Mouse (Mus musculus) myocyte (in vitro differentiated cells): Measurements from ENCODE around the gene Slc41a3. TPM values are rescaled to one million over a fixed set of nuclear protein-coding genes. Genes with fewer than 3 reads are reported as not detected.
"Not testable (repeated sequence)": the region's sequence is repeated elsewhere in the genome, so short reads cannot be mapped to it uniquely, and the experiment has no call there.

Source experiments
- H3K27me3 ChIP-seq: one replicate; pipeline ENCODE4 v1.6.1; 2011; ENCODE audit not compliant: control insufficient read depth, insufficient read depth, insufficient read length
- H3K36me3 ChIP-seq: one replicate; pipeline ENCODE4 v1.6.1; 2011; ENCODE audit not compliant: control insufficient read depth, insufficient read depth
- H3K4me2 ChIP-seq: one replicate; pipeline ENCODE4 v1.6.1; 2011; ENCODE audit warnings: low read depth, control low read depth
- H3K4me3 ChIP-seq: one replicate; pipeline ENCODE4 v1.5.1; 2011; ENCODE audit warnings: mild to moderate bottlenecking, control low read depth, moderate library complexity
- H3K79me2 ChIP-seq: one replicate; pipeline ENCODE4 v1.6.1; 2011; ENCODE audit not compliant: control insufficient read depth, insufficient read depth
- H3ac ChIP-seq: one replicate; pipeline ENCODE4 v1.6.1; 2011; ENCODE audit not compliant: control insufficient read depth, insufficient read length
- CEBPB ChIP-seq: IDR thresholded peaks from 2 replicates; pipeline ENCODE4 v1.6.1; 2011; ENCODE audit warnings: mild to moderate bottlenecking, moderate library complexity; ENCODE audit not compliant: poor library complexity, insufficient read depth, severe bottlenecking
- E2F4 ChIP-seq: IDR thresholded peaks from one replicate; pipeline ENCODE4 v1.6.1; 2011; ENCODE audit warnings: mild to moderate bottlenecking, control low read depth, moderate library complexity; ENCODE audit not compliant: insufficient read depth
- MAX ChIP-seq: IDR thresholded peaks from one replicate; pipeline ENCODE4 v1.6.1; 2011; ENCODE audit warnings: low read depth, mild to moderate bottlenecking, control low read depth
- MYOD1 ChIP-seq, 3 experiments: IDR thresholded peaks; one replicate each; pipeline ENCODE4 v1.6.1; 2011; ENCODE audit warnings: control low read depth in 2 of 3, low read depth in 2 of 3, mild to moderate bottlenecking in 2 of 3, moderate library complexity in 1 of 3; ENCODE audit not compliant: insufficient read length in 2 of 3, control insufficient read depth in 1 of 3
- MYOG ChIP-seq, 3 experiments: IDR thresholded peaks; one replicate each; pipeline ENCODE4 v1.6.1; 2011; ENCODE audit warnings: control low read depth in 2 of 3, low read depth in 2 of 3, mild to moderate bottlenecking in 2 of 3; ENCODE audit not compliant: insufficient read length in 2 of 3, control insufficient read depth in 1 of 3, insufficient read depth in 1 of 3
- POLR2A ChIP-seq: IDR thresholded peaks from one replicate; pipeline ENCODE4 v1.6.1; 2011; ENCODE audit warnings: low read depth, mild to moderate bottlenecking, control low read depth, moderate library complexity; ENCODE audit not compliant: insufficient read length
- POLR2AphosphoS2 ChIP-seq: IDR thresholded peaks from one replicate; pipeline ENCODE4 v1.6.1; 2011; ENCODE audit warnings: low read depth, control low read depth; ENCODE audit not compliant: insufficient read length
- REST ChIP-seq: IDR thresholded peaks from one replicate; pipeline ENCODE4 v1.6.1; 2011; ENCODE audit warnings: mild to moderate bottlenecking, control low read depth, moderate library complexity; ENCODE audit not compliant: insufficient read depth, insufficient read length
- SRF ChIP-seq: IDR thresholded peaks from one replicate; pipeline ENCODE4 v1.6.1; 2011; ENCODE audit warnings: low read depth; ENCODE audit not compliant: control insufficient read depth, insufficient read length
- TCF12 ChIP-seq: IDR thresholded peaks from one replicate; pipeline ENCODE4 v1.6.1; 2011; ENCODE audit warnings: mild to moderate bottlenecking, control low read depth; ENCODE audit not compliant: poor library complexity, insufficient read depth, severe bottlenecking
- TCF3 ChIP-seq: IDR thresholded peaks from one replicate; pipeline ENCODE4 v1.6.1; 2011; ENCODE audit warnings: low read depth, control low read depth; ENCODE audit not compliant: insufficient read length
- USF1 ChIP-seq: IDR thresholded peaks from one replicate; pipeline ENCODE4 v1.6.1; 2011; ENCODE audit warnings: low read depth, mild to moderate bottlenecking, control low read depth, moderate library complexity
- polyA plus RNA-seq: library from polyadenylated mRNA; unstranded; fragments of >200 nt; fragmentation: generic; extraction: Trizol; gene quantifications from one replicate; pipeline ENCODE4 v1.2.1, GENCODE M21; 2012; ENCODE audit warnings: missing spikeins

The Slc41a3 gene
- polyA plus RNA-seq, 1 experiment: 2.5 TPM

DNA sequence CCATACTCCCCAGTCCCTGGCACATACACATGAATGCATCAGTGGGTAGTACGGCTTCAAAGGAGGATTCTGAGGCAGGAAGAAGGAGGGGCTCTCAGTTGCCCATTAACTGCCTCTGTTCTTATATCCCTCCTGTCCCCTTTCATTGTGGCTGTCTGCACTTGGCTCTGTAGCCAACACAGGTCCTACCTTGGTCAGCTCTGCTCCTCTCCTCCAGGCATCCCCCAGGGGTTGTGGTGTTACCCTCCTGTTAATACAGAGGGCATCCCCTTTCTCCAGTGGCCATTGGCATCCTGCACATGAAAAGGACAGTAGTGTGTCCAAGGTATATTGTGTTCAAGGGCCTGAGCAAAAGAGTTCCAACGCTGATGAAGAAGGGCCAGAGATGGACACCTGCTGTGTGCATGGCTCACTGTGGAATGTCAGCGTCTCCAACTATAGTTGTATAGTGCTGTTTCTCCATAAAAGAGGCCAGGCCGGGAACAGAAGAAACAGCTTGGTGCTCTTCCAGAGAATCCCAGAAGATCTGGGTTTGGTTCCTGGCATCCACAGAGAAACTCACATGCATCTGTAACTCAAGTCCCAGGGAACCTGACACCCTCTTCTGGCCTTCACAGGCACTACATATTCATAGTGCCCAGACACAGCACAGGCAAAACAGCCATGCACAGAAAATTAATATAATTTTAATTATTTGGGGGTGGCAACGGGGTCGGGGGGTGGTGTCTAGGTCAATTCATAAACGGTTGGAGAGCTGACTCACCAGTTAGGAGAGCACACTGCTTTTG, 20.9 kb downstream of the Slc41a3 start:
- H3K4me2 ChIP-seq: no peak overlapping the region
- no peaks in the 10 kb centered on the region for H3K36me3 ChIP-seq
- H3K27me3 ChIP-seq: peaks cover 13% of the 10 kb centered on the region
- no peak overlapping the region for H3ac ChIP-seq
- TF ChIP-seq E2F4 (no peak), SRF (no peak), USF1 (no peak), MYOG (IDR thresholded peaks at IDR 0.05; ENCODE audit: control insufficient read depth in 1 of 3, insufficient read depth in 1 of 3, insufficient read length in 2 of 3, low read depth in 2 of 3) (no peak), POLR2A (no peak), TCF3 (no peak), MAX (no peak), POLR2AphosphoS2 (no peak), CEBPB (no peak), REST (no peak), MYOD1 (IDR thresholded peaks at IDR 0.05; ENCODE audit: control insufficient read depth in 1 of 3, insufficient read length in 2 of 3, low read depth in 2 of 3) (no peak), TCF12 (no peak)
- H3K79me2 ChIP-seq: no peaks in the 10 kb centered on the region
- H3K4me3 ChIP-seq: no peak overlapping the region

- TF ChIP-seq POLR2AphosphoS2 (no peak), TCF3 (no peak), MAX (no peak), E2F4 (no peak)
- no peak overlapping the region for H3ac ChIP-seq
These were observed 23.0 kb downstream of the Slc41a3 start for GRCm38 (mm10) chr6:90627556-90627955.

GRCm38 (mm10) chr6:90629506-90629905, 25.0 kb downstream of the Slc41a3 start:
- no peaks in the 10 kb centered on the region for H3K79me2 ChIP-seq
- H3K4me2 ChIP-seq: no peak overlapping the region
- no peaks in the 10 kb centered on the region for H3K27me3 ChIP-seq
- no peak overlapping the region for H3ac ChIP-seq
- no peak for TF ChIP-seq USF1
- no peak for TF ChIP-seq TCF12
- no peak for TF ChIP-seq POLR2A
- TF ChIP-seq POLR2AphosphoS2: no peak
- TF ChIP-seq REST: no peak
- TF ChIP-seq MYOG (IDR thresholded peaks at IDR 0.05; ENCODE audit: control insufficient read depth in 1 of 3, insufficient read depth in 1 of 3, insufficient read length in 2 of 3, low read depth in 2 of 3): no peak
- TF ChIP-seq MAX: no peak
- TF ChIP-seq E2F4: no peak
- TF ChIP-seq MYOD1 (IDR thresholded peaks at IDR 0.05; ENCODE audit: control insufficient read depth in 1 of 3, insufficient read length in 2 of 3, low read depth in 2 of 3): no peak
- TF ChIP-seq CEBPB: no peak
- no peak for TF ChIP-seq SRF
- no peaks in the 10 kb centered on the region for H3K36me3 ChIP-seq
- H3K4me3 ChIP-seq: no peak overlapping the region

More at GRCm38 (mm10) chr6:90627556-90627955, 23.0 kb downstream of the Slc41a3 start:
- Histone ChIP-seq H3K4me3 (no peak overlapping the region), H3K4me2 (no peak overlapping the region), H3K36me3 (no peaks in the 10 kb centered on the region), H3K79me2 (no peaks in the 10 kb centered on the region), H3K27me3 (peaks cover 6% of the 10 kb centered on the region)

GRCm38 (mm10) chr6:90630427-90630826, 25.9 kb downstream of the Slc41a3 start:
- no peaks in the 10 kb centered on the region for H3K79me2 ChIP-seq
- no peak overlapping the region for H3K4me2 ChIP-seq
- H3K27me3 ChIP-seq: no peaks in the 10 kb centered on the region
- no peak overlapping the region for H3ac ChIP-seq
- H3K36me3 ChIP-seq: no peaks in the 10 kb centered on the region
- TF ChIP-seq CEBPB: no peak
- no peak for TF ChIP-seq POLR2A
- no peak for TF ChIP-seq SRF
- TF ChIP-seq MYOG (IDR thresholded peaks at IDR 0.05; ENCODE audit: control insufficient read depth in 1 of 3, insufficient read depth in 1 of 3, insufficient read length in 2 of 3, low read depth in 2 of 3): no peak
- no peak for TF ChIP-seq MYOD1 (IDR thresholded peaks at IDR 0.05; ENCODE audit: control insufficient read depth in 1 of 3, insufficient read length in 2 of 3, low read depth in 2 of 3)
- no peak for TF ChIP-seq TCF12
- H3K4me3 ChIP-seq: no peak overlapping the region

DNA sequence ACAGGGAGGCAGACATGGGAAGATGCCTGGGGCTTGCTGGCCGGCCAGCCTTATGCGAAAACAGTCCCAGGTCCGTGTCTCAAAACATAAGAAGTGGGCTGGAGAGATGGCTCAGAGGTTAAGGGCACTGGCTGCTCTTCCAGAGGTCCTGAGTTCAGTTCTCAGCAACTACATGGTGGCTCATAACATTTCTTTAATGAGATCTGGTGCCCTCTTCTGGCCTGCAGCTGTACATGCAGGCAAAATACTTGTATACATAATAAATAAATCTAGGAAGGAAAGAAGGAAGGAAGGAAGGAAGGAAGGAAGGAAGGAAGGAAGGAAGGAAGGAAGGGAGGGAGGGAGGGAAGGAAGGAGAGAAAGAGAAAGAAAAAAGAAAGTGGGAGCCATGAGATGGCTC, 28.0 kb downstream of the Slc41a3 start:
- not testable (repeated sequence) for H3K36me3 ChIP-seq, H3K4me3 ChIP-seq, H3K79me2 ChIP-seq, H3K27me3 ChIP-seq, H3ac ChIP-seq, H3K4me2 ChIP-seq
